Mouse (Mus musculus) small intestine, adult 2 months (tissue): ENCODE results near the gene C3ar1. TPM values are rescaled to one million over a fixed set of nuclear protein-coding genes. Genes with fewer than 3 reads are reported as not detected.

Source experiments
- H3K27ac ChIP-seq: fragments of 200-500 bp; 2 replicates; pipeline ENCODE4 v1.5.1; 2012; ENCODE audit warnings: low read depth, low read length, control low read depth, inconsistent platforms; ENCODE audit not compliant: insufficient read depth
- H3K27me3 ChIP-seq: fragments of 200-500 bp; 2 replicates; pipeline ENCODE4 v1.6.1; 2012; ENCODE audit warnings: mild to moderate bottlenecking, moderate library complexity, low read length, inconsistent platforms; ENCODE audit not compliant: control insufficient read depth, insufficient read depth
- H3K36me3 ChIP-seq: fragments of 200-500 bp; 2 replicates; pipeline ENCODE4 v1.6.1; 2012; ENCODE audit warnings: mild to moderate bottlenecking, low read length, control low read depth, inconsistent platforms; ENCODE audit not compliant: control insufficient read depth, insufficient read depth
- H3K4me1 ChIP-seq: fragments of 200-500 bp; 2 replicates; pipeline ENCODE4 v1.6.1; 2012; ENCODE audit warnings: low read length, inconsistent platforms, mixed read lengths; ENCODE audit not compliant: control insufficient read depth, insufficient read depth, insufficient read length
- H3K4me3 ChIP-seq: fragments of 200-500 bp; 2 replicates; pipeline ENCODE4 v1.5.1; 2012; ENCODE audit warnings: low read depth, mild to moderate bottlenecking, control low read depth, inconsistent platforms, low read length, moderate library complexity
- CTCF ChIP-seq: fragments of 200-500 bp; IDR thresholded peaks from 2 replicates; pipeline ENCODE4 v1.5.1; 2012; ENCODE audit warnings: low read depth, mild to moderate bottlenecking, control low read depth, inconsistent platforms, low read length, moderate library complexity, mixed read lengths; ENCODE audit not compliant: insufficient replicate concordance, insufficient read length; ENCODE audit errors: extremely low read depth
- POLR2A ChIP-seq: fragments of 200-500 bp; IDR thresholded peaks from 2 replicates; pipeline ENCODE4 v1.6.1; 2012; ENCODE audit warnings: low read depth, mild to moderate bottlenecking, control low read depth, inconsistent platforms, low read length, moderate library complexity
- WGBS: fragments of 180-500 bp; shearing (Covaris S2); methylation state at CpG from one replicate; pipeline ENCODE4 v1.1.7; 2018; 5-methylcytosine and 5-hydroxymethylcytosine counted together
- polyA plus RNA-seq: library from polyadenylated mRNA; depleted of rRNA; stranded (reverse); fragments of >200 nt; gene quantifications from 2 replicates; pipeline ENCODE4 v1.2.3, GENCODE M21; 2012

Gene C3ar1
- polyA plus RNA-seq, 1 experiment, result 1.8 TPM

DNA sequence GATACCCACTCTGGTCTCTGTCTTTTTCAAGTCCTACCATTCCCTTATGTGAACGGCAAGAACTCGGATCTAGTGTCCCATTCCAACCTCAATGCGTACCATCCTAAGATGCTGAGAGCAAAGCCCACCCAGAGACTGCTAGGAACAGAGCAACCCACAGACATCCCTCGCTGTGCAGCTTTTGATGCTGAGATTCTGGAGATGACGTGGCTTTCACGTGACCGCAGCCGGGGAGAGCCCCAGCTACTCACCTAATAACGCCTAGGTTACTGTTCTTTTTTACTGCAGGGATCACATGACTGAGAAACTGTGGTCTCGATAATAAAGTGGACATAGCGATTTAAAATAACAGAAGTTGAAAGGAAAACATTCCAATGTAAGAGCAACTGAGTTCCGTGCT lies 1.4 kb downstream of the C3ar1 start:
- no peak overlapping the region for H3K4me3 ChIP-seq
- H3K4me1 ChIP-seq, result no peaks in the 10 kb centered on the region
- no peaks in the 10 kb centered on the region for H3K27me3 ChIP-seq
- 67% methylated on average over 12 of the region's 12 CpGs for WGBS
- TF ChIP-seq POLR2A (no peak), CTCF (no peak)
- H3K27ac ChIP-seq, result 0 out of 2 replicates have a peak overlapping the region, but pooled peaks have one; percentile 9
- no peaks in the 10 kb centered on the region for H3K36me3 ChIP-seq

GRCm38 (mm10) chr6:122852696-122853095 lies 3.3 kb downstream of the C3ar1 start:
- no peaks in the 10 kb centered on the region for H3K27me3 ChIP-seq
- no peak for TF ChIP-seq POLR2A
- TF ChIP-seq CTCF, result no peak
- no peak overlapping the region for H3K4me3 ChIP-seq
- no peaks in the 10 kb centered on the region for H3K4me1 ChIP-seq
- H3K27ac ChIP-seq, result no peak overlapping the region
- H3K36me3 ChIP-seq, result no peaks in the 10 kb centered on the region
- WGBS, result 48% methylated on average over 2 of the region's 2 CpGs

GRCm38 (mm10) chr6:122843759-122844158 lies 12.2 kb downstream of the C3ar1 start:
- TF ChIP-seq POLR2A (no peak), CTCF (no peak)
- 81% methylated on average over 6 of the region's 6 CpGs for WGBS
- H3K36me3 ChIP-seq, result peaks cover 35% of the 10 kb centered on the region
- H3K4me3 ChIP-seq, result no peak overlapping the region
- H3K27ac ChIP-seq, result no peak overlapping the region
- no peaks in the 10 kb centered on the region for H3K27me3 ChIP-seq
- no peaks in the 10 kb centered on the region for H3K4me1 ChIP-seq

- no peaks in the 10 kb centered on the region for H3K27me3 ChIP-seq
- no peak for TF ChIP-seq CTCF
- 92% methylated on average over 5 of the region's 5 CpGs for WGBS
- H3K4me3 ChIP-seq, result no peak overlapping the region
- no peak overlapping the region for H3K27ac ChIP-seq
- no peaks in the 10 kb centered on the region for H3K4me1 ChIP-seq
- H3K36me3 ChIP-seq, result peaks cover 70% of the 10 kb centered on the region
Observed at GRCm38 (mm10) chr6:122837539-122837938, 18.4 kb downstream of the C3ar1 start.

DNA sequence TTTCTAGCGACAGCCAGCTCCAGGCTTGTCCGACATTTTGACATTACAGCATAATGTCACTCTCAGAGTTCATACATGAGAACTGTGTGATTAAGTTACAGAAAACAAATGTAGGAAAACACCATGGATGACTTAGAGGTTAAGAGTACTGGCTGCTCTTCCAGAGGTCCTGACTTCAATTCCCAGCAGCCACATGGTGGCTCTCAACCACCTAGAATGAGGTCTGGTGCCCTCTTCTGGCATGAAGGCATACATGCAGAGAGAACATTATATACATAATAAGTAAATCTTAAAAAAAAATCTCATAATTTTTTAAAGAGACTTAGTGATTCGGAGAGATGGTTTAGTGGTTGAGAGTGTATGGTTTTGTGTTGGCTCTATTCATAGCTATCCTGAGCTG lies 19.0 kb downstream of the C3ar1 start:
- no peaks in the 10 kb centered on the region for H3K4me1 ChIP-seq
- H3K36me3 ChIP-seq, result peaks cover 71% of the 10 kb centered on the region
- H3K27ac ChIP-seq, result no peak overlapping the region
- 96% methylated on average over 3 of the region's 3 CpGs for WGBS
- H3K4me3 ChIP-seq, result no peak overlapping the region
- no peak for TF ChIP-seq POLR2A
- TF ChIP-seq CTCF, result no peak
- H3K27me3 ChIP-seq, result no peaks in the 10 kb centered on the region

- H3K36me3 ChIP-seq, result peaks cover 63% of the 10 kb centered on the region
- H3K4me1 ChIP-seq, result no peaks in the 10 kb centered on the region
- H3K27ac ChIP-seq, result no peak overlapping the region
- H3K4me3 ChIP-seq, result no peak overlapping the region
- 74% methylated on average over 4 of the region's 4 CpGs for WGBS
- no peaks in the 10 kb centered on the region for H3K27me3 ChIP-seq
- TF ChIP-seq POLR2A (no peak), CTCF (peak; percentile 75; the same call in 1 of the 2 replicates)
Observed at GRCm38 (mm10) chr6:122834365-122834764, 21.6 kb downstream of the C3ar1 start.

GRCm38 (mm10) chr6:122832880-122833279 lies 23.1 kb downstream of the C3ar1 start:
- 78% methylated on average over 7 of the region's 7 CpGs for WGBS
- no peak overlapping the region for H3K4me3 ChIP-seq
- H3K27ac ChIP-seq, result no peak overlapping the region
- peaks cover 59% of the 10 kb centered on the region for H3K36me3 ChIP-seq
- H3K27me3 ChIP-seq, result no peaks in the 10 kb centered on the region
- no peak for TF ChIP-seq POLR2A
- TF ChIP-seq CTCF, result no peak
- H3K4me1 ChIP-seq, result no peaks in the 10 kb centered on the region

DNA sequence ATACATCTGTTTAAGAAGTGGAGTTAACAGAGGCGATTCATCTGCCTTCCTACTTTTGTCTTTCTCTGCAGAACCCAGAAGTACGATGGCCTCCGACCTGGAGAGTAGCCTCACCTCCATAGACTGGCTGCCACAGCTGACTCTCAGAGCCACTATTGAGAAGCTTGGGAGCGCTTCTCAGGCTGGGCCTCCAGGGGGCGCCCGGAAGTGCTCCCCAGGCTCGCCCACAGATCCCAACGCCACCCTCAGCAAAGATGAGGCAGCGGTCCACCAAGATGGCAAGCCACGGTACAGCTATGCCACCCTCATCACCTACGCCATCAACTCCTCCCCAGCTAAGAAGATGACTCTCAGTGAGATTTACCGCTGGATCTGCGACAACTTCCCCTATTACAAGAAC lies 27.9 kb downstream of the C3ar1 start:
- Histone ChIP-seq H3K27me3 (no peaks in the 10 kb centered on the region), H3K27ac (no peak overlapping the region), H3K36me3 (peaks cover 28% of the 10 kb centered on the region), H3K4me1 (peaks cover 12% of the 10 kb centered on the region; the same call in 1 of the 2 replicates), H3K4me3 (no peak overlapping the region)
- 64% methylated on average over 13 of the region's 13 CpGs for WGBS
- no peak for TF ChIP-seq POLR2A
- TF ChIP-seq CTCF, result peak; percentile 35; the same call in 1 of the 2 replicates
